Mouse (Mus musculus): Measurements from ENCODE around the gene Gtdc1. TPM values are rescaled to one million over a fixed set of nuclear protein-coding genes. Genes with fewer than 3 reads are reported as not detected.

Gtdc1 gene
- polyA plus RNA-seq, 1 experiment from 2014 or later: 20.6 TPM

- H3K9me3 ChIP-seq (replicated peaks; ENCODE audit: control insufficient read depth, low read length): no peaks in the 10 kb centered on the region
- no peaks in the 10 kb centered on the region for H3K36me3 ChIP-seq (ENCODE audit: control insufficient read depth, insufficient read depth, low read length)
- H3K4me3 ChIP-seq (ENCODE audit: low read depth, low read length): no peak overlapping the region
- H3K9ac ChIP-seq (ENCODE audit: low read length): no peak overlapping the region
- no peaks in the 10 kb centered on the region for H3K4me1 ChIP-seq (ENCODE audit: control insufficient read depth, insufficient read depth, low read length)
- H3K27ac ChIP-seq (ENCODE audit: low read depth, low read length): no peak overlapping the region
- no peak overlapping the region for H3K4me2 ChIP-seq (ENCODE audit: low read length)
- DNase-seq (ENCODE audit: low spot score): no peak
- ATAC-seq: no peak
- no peaks in the 10 kb centered on the region for H3K27me3 ChIP-seq (replicated peaks; ENCODE audit: control insufficient read depth, insufficient read depth, low read length)
- 93% methylated on average over 4 of the region's 4 CpGs for WGBS
Observed at GRCm38 (mm10) chr2:44961192-44961591, 33.7 kb upstream of the Gtdc1 start.

- H3K36me3 ChIP-seq (ENCODE audit: control insufficient read depth, insufficient read depth, low read length): no peaks in the 10 kb centered on the region
- H3K4me1 ChIP-seq (ENCODE audit: control insufficient read depth, insufficient read depth, low read length): no peaks in the 10 kb centered on the region
- H3K4me2 ChIP-seq (ENCODE audit: low read length): no peak overlapping the region
- H3K27me3 ChIP-seq (replicated peaks; ENCODE audit: control insufficient read depth, insufficient read depth, low read length): no peaks in the 10 kb centered on the region
- no peak for ATAC-seq
- H3K4me3 ChIP-seq (ENCODE audit: low read depth, low read length): no peak overlapping the region
- H3K9me3 ChIP-seq (replicated peaks; ENCODE audit: control insufficient read depth, low read length): no peaks in the 10 kb centered on the region
- H3K27ac ChIP-seq (ENCODE audit: low read depth, low read length): no peak overlapping the region
- DNase-seq (ENCODE audit: low spot score): no peak
- no peak overlapping the region for H3K9ac ChIP-seq (ENCODE audit: low read length)
- 94% methylated on average over 3 of the region's 3 CpGs for WGBS
Observed at GRCm38 (mm10) chr2:44960561-44960960, 33.1 kb upstream of the Gtdc1 start.

- DNase-seq (ENCODE audit: low spot score) (no peak), ATAC-seq (no peak)
- Histone ChIP-seq H3K27ac (ENCODE audit: low read depth, low read length) (no peak overlapping the region), H3K27me3 (replicated peaks; ENCODE audit: control insufficient read depth, insufficient read depth, low read length) (no peaks in the 10 kb centered on the region), H3K9me3 (replicated peaks; ENCODE audit: control insufficient read depth, low read length) (no peaks in the 10 kb centered on the region), H3K4me3 (ENCODE audit: low read depth, low read length) (no peak overlapping the region), H3K4me2 (ENCODE audit: low read length) (no peak overlapping the region), H3K4me1 (ENCODE audit: control insufficient read depth, insufficient read depth, low read length) (no peaks in the 10 kb centered on the region), H3K36me3 (ENCODE audit: control insufficient read depth, insufficient read depth, low read length) (no peaks in the 10 kb centered on the region), H3K9ac (ENCODE audit: low read length) (no peak overlapping the region)
- WGBS: 88% methylated on average over 1 of the region's 1 CpGs
Observed at GRCm38 (mm10) chr2:44957329-44957797, 29.9 kb upstream of the Gtdc1 start.

GRCm38 (mm10) chr2:44956232-44956631 lies 28.8 kb upstream of the Gtdc1 start:
- H3K4me2 ChIP-seq (ENCODE audit: low read length): no peak overlapping the region
- 76% methylated on average over 3 of the region's 3 CpGs for WGBS
- no peaks in the 10 kb centered on the region for H3K4me1 ChIP-seq (ENCODE audit: control insufficient read depth, insufficient read depth, low read length)
- DNase-seq (ENCODE audit: low spot score) (no peak), ATAC-seq (no peak)
- no peaks in the 10 kb centered on the region for H3K9me3 ChIP-seq (replicated peaks; ENCODE audit: control insufficient read depth, low read length)
- H3K36me3 ChIP-seq (ENCODE audit: control insufficient read depth, insufficient read depth, low read length): no peaks in the 10 kb centered on the region
- H3K27ac ChIP-seq (ENCODE audit: low read depth, low read length): no peak overlapping the region
- H3K9ac ChIP-seq (ENCODE audit: low read length): no peak overlapping the region
- H3K4me3 ChIP-seq (ENCODE audit: low read depth, low read length): no peak overlapping the region
- no peaks in the 10 kb centered on the region for H3K27me3 ChIP-seq (replicated peaks; ENCODE audit: control insufficient read depth, insufficient read depth, low read length)

GRCm38 (mm10) chr2:44955506-44955905 lies 28.0 kb upstream of the Gtdc1 start:
- ATAC-seq (no peak), DNase-seq (ENCODE audit: low spot score) (no peak)
- Histone ChIP-seq H3K4me3 (ENCODE audit: low read depth, low read length) (no peak overlapping the region), H3K27ac (ENCODE audit: low read depth, low read length) (no peak overlapping the region), H3K4me1 (ENCODE audit: control insufficient read depth, insufficient read depth, low read length) (no peaks in the 10 kb centered on the region), H3K36me3 (ENCODE audit: control insufficient read depth, insufficient read depth, low read length) (no peaks in the 10 kb centered on the region), H3K27me3 (replicated peaks; ENCODE audit: control insufficient read depth, insufficient read depth, low read length) (no peaks in the 10 kb centered on the region), H3K9ac (ENCODE audit: low read length) (no peak overlapping the region), H3K9me3 (replicated peaks; ENCODE audit: control insufficient read depth, low read length) (no peaks in the 10 kb centered on the region), H3K4me2 (ENCODE audit: low read length) (no peak overlapping the region)
- 92% methylated on average over 6 of the region's 6 CpGs for WGBS

- Histone ChIP-seq H3K36me3 (ENCODE audit: control insufficient read depth, insufficient read depth, low read length) (no peaks in the 10 kb centered on the region), H3K4me3 (ENCODE audit: low read depth, low read length) (no peak overlapping the region), H3K27me3 (replicated peaks; ENCODE audit: control insufficient read depth, insufficient read depth, low read length) (no peaks in the 10 kb centered on the region), H3K27ac (ENCODE audit: low read depth, low read length) (no peak overlapping the region), H3K4me2 (ENCODE audit: low read length) (no peak overlapping the region), H3K9me3 (replicated peaks; ENCODE audit: control insufficient read depth, low read length) (no peaks in the 10 kb centered on the region), H3K4me1 (ENCODE audit: control insufficient read depth, insufficient read depth, low read length) (no peaks in the 10 kb centered on the region), H3K9ac (ENCODE audit: low read length) (no peak overlapping the region)
- DNase-seq (ENCODE audit: low spot score) (no peak), ATAC-seq (no peak)
- 84% methylated on average over 1 of the region's 1 CpGs for WGBS
Observed at GRCm38 (mm10) chr2:44954180-44954579, 26.7 kb upstream of the Gtdc1 start.

- Histone ChIP-seq H3K27ac (ENCODE audit: low read depth, low read length) (no peak overlapping the region), H3K27me3 (replicated peaks; ENCODE audit: control insufficient read depth, insufficient read depth, low read length) (no peaks in the 10 kb centered on the region), H3K4me1 (ENCODE audit: control insufficient read depth, insufficient read depth, low read length) (no peaks in the 10 kb centered on the region), H3K4me3 (ENCODE audit: low read depth, low read length) (no peak overlapping the region), H3K9ac (ENCODE audit: low read length) (no peak overlapping the region), H3K4me2 (ENCODE audit: low read length) (no peak overlapping the region), H3K36me3 (ENCODE audit: control insufficient read depth, insufficient read depth, low read length) (no peaks in the 10 kb centered on the region), H3K9me3 (replicated peaks; ENCODE audit: control insufficient read depth, low read length) (no peaks in the 10 kb centered on the region)
- WGBS: 44% methylated on average over 6 of the region's 6 CpGs
- DNase-seq (ENCODE audit: low spot score) (no peak), ATAC-seq (no peak)
Observed at GRCm38 (mm10) chr2:44952830-44953422, 25.5 kb upstream of the Gtdc1 start.

- H3K9me3 ChIP-seq (replicated peaks; ENCODE audit: control insufficient read depth, low read length): no peaks in the 10 kb centered on the region
- H3K4me3 ChIP-seq (ENCODE audit: low read depth, low read length): no peak overlapping the region
- H3K36me3 ChIP-seq (ENCODE audit: control insufficient read depth, insufficient read depth, low read length): no peaks in the 10 kb centered on the region
- no peak overlapping the region for H3K9ac ChIP-seq (ENCODE audit: low read length)
- no peaks in the 10 kb centered on the region for H3K27me3 ChIP-seq (replicated peaks; ENCODE audit: control insufficient read depth, insufficient read depth, low read length)
- ATAC-seq (no peak), DNase-seq (ENCODE audit: low spot score) (no peak)
- WGBS: 77% methylated on average over 4 of the region's 4 CpGs
- no peak overlapping the region for H3K4me2 ChIP-seq (ENCODE audit: low read length)
- H3K4me1 ChIP-seq (ENCODE audit: control insufficient read depth, insufficient read depth, low read length): no peaks in the 10 kb centered on the region
- H3K27ac ChIP-seq (ENCODE audit: low read depth, low read length): no peak overlapping the region
Observed at GRCm38 (mm10) chr2:44951651-44952213, 24.3 kb upstream of the Gtdc1 start.

GRCm38 (mm10) chr2:44944689-44945088 lies 17.2 kb upstream of the Gtdc1 start:
- DNase-seq (ENCODE audit: low spot score) (no peak), ATAC-seq (no peak)
- H3K9ac ChIP-seq (ENCODE audit: low read length): no peak overlapping the region
- H3K4me2 ChIP-seq (ENCODE audit: low read length): no peak overlapping the region
- H3K4me1 ChIP-seq (ENCODE audit: control insufficient read depth, insufficient read depth, low read length): no peaks in the 10 kb centered on the region
- no peak overlapping the region for H3K27ac ChIP-seq (ENCODE audit: low read depth, low read length)
- WGBS: 97% methylated on average over 2 of the region's 2 CpGs
- no peaks in the 10 kb centered on the region for H3K36me3 ChIP-seq (ENCODE audit: control insufficient read depth, insufficient read depth, low read length)
- no peaks in the 10 kb centered on the region for H3K9me3 ChIP-seq (replicated peaks; ENCODE audit: control insufficient read depth, low read length)
- no peaks in the 10 kb centered on the region for H3K27me3 ChIP-seq (replicated peaks; ENCODE audit: control insufficient read depth, insufficient read depth, low read length)
- H3K4me3 ChIP-seq (ENCODE audit: low read depth, low read length): no peak overlapping the region
